Mouse (Mus musculus): ENCODE measurements around the gene Olfr1291-ps1. TPM values are rescaled to one million over a fixed set of nuclear protein-coding genes. Genes with fewer than 3 reads are reported as not detected.

Gene Olfr1291-ps1
- polyA plus RNA-seq (2015; fragmentation: Nextera tagmentation; extraction: Ambion mirVana): not detected in 2 replicates

DNA sequence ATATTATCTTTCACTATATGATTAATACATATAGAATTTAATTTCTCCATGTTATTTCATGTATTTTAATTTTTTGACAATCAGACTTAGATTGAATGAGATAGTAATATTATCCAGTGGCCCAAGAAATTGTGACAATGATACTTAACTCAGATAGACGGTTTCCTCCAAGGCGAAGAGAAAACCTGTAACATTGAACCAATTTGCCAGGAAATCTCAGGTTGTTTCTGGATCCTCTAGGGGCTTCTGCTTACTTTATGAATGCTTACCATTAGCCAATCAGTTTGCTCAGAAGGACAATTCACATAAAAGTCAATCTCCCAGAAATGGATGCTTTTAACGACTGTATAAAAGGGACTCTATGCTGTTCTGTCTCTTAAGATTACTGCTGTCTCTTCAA lies at the start of gene Olfr1291-ps1:
TSS of gene Olfr1291-ps1 (plus strand) at position 301 of the 400 bp plus-strand sequence.
- ATAC-seq (ENCODE audit: extremely low read depth, insufficient number of reproducible peaks, low FRiP score, low TSS enrichment): no peak
- 77% methylated on average over 3 of the region's 3 CpGs for WGBS
- H3K27me3 ChIP-seq (replicated peaks): no peaks in the 10 kb centered on the region

DNA sequence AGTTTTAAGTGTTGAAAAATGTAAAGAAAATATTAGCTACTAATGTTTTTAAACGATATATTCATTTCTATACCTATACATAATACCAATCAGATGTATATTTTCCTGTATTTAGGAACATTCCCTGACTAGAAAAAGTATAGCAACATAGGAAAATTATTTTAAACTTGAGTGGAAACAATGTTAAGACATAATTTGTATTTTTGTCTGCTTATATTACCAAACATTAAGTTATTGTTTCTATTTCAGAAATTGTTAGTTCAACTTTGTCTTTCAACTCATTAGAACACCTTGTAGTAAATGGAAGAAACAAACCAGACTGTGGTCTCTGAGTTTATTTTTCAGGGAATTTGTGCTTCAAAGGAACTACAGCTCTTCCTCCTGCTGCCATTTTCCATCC lies 48.1 kb upstream of the Olfr1291-ps1 start, which contains the start of gene Olfr1287:
TSS of gene Olfr1287 (plus strand) at position 301 of the 400 bp plus-strand sequence.
- no peak for ATAC-seq (ENCODE audit: extremely low read depth, insufficient number of reproducible peaks, low FRiP score, low TSS enrichment)
- Histone ChIP-seq H3K27ac (replicated peaks) (no peak within 1 kb of the TSS), H3K9me3 (no peaks in the 10 kb centered on the region), H3K4me3 (no peak within 1 kb of the TSS), H3K4me2 (no peak within 1 kb of the TSS), H3K4me1 (no peaks in the 10 kb centered on the region), H3K27me3 (replicated peaks) (no peaks in the 10 kb centered on the region), H3K9ac (no peak within 1 kb of the TSS), H3K36me3 (no peaks in the 10 kb centered on the region)
- 65% methylated on average over 1 of the region's 1 CpGs for WGBS

More for the DNA sequence above, at the start of gene Olfr1291-ps1:
- no peak within 1 kb of the TSS for H3K4me3 ChIP-seq
- H3K9ac ChIP-seq: no peak within 1 kb of the TSS
- no peak within 1 kb of the TSS for H3K4me2 ChIP-seq
- H3K36me3 ChIP-seq: no peaks in the 10 kb centered on the region
- no peak within 1 kb of the TSS for H3K27ac ChIP-seq (replicated peaks)
- no peaks in the 10 kb centered on the region for H3K4me1 ChIP-seq
- no peaks in the 10 kb centered on the region for H3K9me3 ChIP-seq

GRCm38 (mm10) chr2:111473801-111474200 lies 23.2 kb upstream of the Olfr1291-ps1 start, which contains the start of gene Olfr1288:
Olfr1288 (plus strand) TSS chr2:111474101.
- Histone ChIP-seq H3K4me3 (no peak within 1 kb of the TSS), H3K27me3 (replicated peaks) (no peaks in the 10 kb centered on the region), H3K9me3 (no peaks in the 10 kb centered on the region), H3K4me2 (no peak within 1 kb of the TSS), H3K9ac (no peak within 1 kb of the TSS), H3K4me1 (no peaks in the 10 kb centered on the region), H3K27ac (replicated peaks) (no peak within 1 kb of the TSS), H3K36me3 (no peaks in the 10 kb centered on the region)
- no peak for ATAC-seq (ENCODE audit: extremely low read depth, insufficient number of reproducible peaks, low FRiP score, low TSS enrichment)
- WGBS: 80% methylated on average over 1 of the region's 1 CpGs

DNA sequence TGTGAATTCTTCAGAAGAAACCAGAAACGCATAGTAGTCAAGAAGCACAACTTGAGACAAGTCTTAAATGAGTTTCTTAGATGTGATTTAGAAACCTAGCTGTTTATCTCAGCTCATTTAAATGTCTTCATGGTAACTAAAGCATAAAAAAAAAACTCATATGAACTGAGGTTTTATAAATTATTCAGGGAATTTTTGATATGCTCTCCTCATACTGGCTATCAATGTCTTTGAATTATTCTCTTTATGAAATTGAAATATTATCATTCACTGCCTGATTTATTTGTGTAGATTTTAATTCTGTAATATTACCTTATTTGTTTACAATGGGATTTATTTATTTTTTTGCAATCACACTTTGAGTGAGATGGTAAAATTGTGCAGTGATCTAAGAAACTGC lies 16.5 kb upstream of the Olfr1291-ps1 start, which contains the start of gene Olfr1289:
TSS of gene Olfr1289 (plus strand) at position 301 of the 400 bp plus-strand sequence.
- Histone ChIP-seq H3K9ac (no peak within 1 kb of the TSS), H3K4me2 (no peak within 1 kb of the TSS), H3K9me3 (no peaks in the 10 kb centered on the region), H3K4me1 (no peaks in the 10 kb centered on the region), H3K4me3 (no peak within 1 kb of the TSS), H3K27ac (replicated peaks) (no peak within 1 kb of the TSS), H3K36me3 (no peaks in the 10 kb centered on the region), H3K27me3 (replicated peaks) (no peaks in the 10 kb centered on the region)
- no peak for ATAC-seq (ENCODE audit: extremely low read depth, insufficient number of reproducible peaks, low FRiP score, low TSS enrichment)
- 66% methylated on average over 1 of the region's 1 CpGs for WGBS

DNA sequence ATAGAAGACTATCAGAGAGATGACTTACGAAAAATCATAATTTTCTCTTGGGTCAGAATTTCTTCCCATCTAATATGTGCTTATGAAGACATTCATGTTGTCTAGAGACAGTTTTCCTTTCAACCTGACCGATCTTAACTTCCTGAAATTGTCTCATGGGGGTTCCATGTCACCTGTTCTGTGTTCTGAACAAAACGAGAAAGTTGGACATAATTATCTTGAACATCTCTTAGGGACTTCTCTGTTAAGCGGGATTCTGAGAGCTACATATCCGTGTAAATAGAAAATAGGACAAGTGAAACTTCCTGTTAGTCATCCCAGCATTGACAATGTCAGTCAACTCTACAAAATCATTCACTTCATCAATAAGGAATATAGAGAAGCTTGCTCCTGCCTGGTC lies 3.3 kb upstream of the Olfr1291-ps1 start, which contains the start of gene Olfr1290:
TSS of gene Olfr1290 (minus strand) at position 101 of the 400 bp plus-strand sequence.
- H3K4me3 ChIP-seq: no peak within 1 kb of the TSS
- no peaks in the 10 kb centered on the region for H3K4me1 ChIP-seq
- H3K27me3 ChIP-seq (replicated peaks): no peaks in the 10 kb centered on the region
- H3K36me3 ChIP-seq: no peaks in the 10 kb centered on the region
- no peak within 1 kb of the TSS for H3K27ac ChIP-seq (replicated peaks)
- H3K4me2 ChIP-seq: no peak within 1 kb of the TSS
- no peak within 1 kb of the TSS for H3K9ac ChIP-seq
- no peak for ATAC-seq (ENCODE audit: extremely low read depth, insufficient number of reproducible peaks, low FRiP score, low TSS enrichment)
- 71% methylated on average over 5 of the region's 5 CpGs for WGBS
- H3K9me3 ChIP-seq: no peaks in the 10 kb centered on the region

GRCm38 (mm10) chr2:111517451-111517850 lies 20.5 kb downstream of the Olfr1291-ps1 start:
- WGBS: 76% methylated on average over 10 of the region's 10 CpGs
- Histone ChIP-seq H3K4me3 (no peak overlapping the region), H3K9me3 (peaks cover 18% of the 10 kb centered on the region), H3K27me3 (replicated peaks) (no peaks in the 10 kb centered on the region), H3K36me3 (no peaks in the 10 kb centered on the region), H3K9ac (no peak overlapping the region), H3K27ac (replicated peaks) (no peak overlapping the region), H3K4me2 (no peak overlapping the region), H3K4me1 (no peaks in the 10 kb centered on the region)
- no peak for ATAC-seq (ENCODE audit: extremely low read depth, insufficient number of reproducible peaks, low FRiP score, low TSS enrichment)

GRCm38 (mm10) chr2:111524903-111525302 lies 27.9 kb downstream of the Olfr1291-ps1 start, which contains the start of gene Olfr1293-ps:
Olfr1293-ps (plus strand) TSS chr2:111525203.
- H3K36me3 ChIP-seq: no peaks in the 10 kb centered on the region
- ATAC-seq (ENCODE audit: extremely low read depth, insufficient number of reproducible peaks, low FRiP score, low TSS enrichment): no peak
- H3K27ac ChIP-seq (replicated peaks): no peak within 1 kb of the TSS
- H3K4me2 ChIP-seq: no peak within 1 kb of the TSS
- peaks cover 6% of the 10 kb centered on the region for H3K9me3 ChIP-seq
- H3K27me3 ChIP-seq (replicated peaks): no peaks in the 10 kb centered on the region
- 64% methylated on average over 1 of the region's 1 CpGs for whole genome bisulfite sequencing
- H3K4me1 ChIP-seq: no peaks in the 10 kb centered on the region
- H3K4me3 ChIP-seq: no peak within 1 kb of the TSS
- no peak within 1 kb of the TSS for H3K9ac ChIP-seq

DNA sequence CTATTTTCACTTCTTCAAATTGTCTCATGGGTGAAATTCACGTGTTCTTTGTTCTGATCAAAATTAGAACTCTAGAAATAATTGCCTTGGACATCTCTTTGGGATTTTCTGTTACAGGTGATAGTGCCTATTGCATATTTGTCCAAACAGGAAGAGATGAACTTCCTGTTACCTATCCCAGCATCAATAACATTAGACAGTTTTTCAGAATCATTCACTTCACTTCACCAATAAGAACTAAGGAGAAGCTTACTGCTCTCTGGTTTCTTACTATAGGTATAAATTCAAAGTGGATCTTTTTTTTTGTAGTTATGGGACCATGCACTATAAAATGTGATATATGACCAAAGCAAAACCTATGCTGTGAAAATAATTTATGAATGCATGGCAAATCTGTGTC lies 43.2 kb downstream of the Olfr1291-ps1 start, which contains the start of gene Olfr1294:
TSS of gene Olfr1294 (minus strand) at position 101 of the 400 bp plus-strand sequence.
- H3K9ac ChIP-seq: no peak within 1 kb of the TSS
- H3K27me3 ChIP-seq (replicated peaks): no peaks in the 10 kb centered on the region
- ATAC-seq (ENCODE audit: extremely low read depth, insufficient number of reproducible peaks, low FRiP score, low TSS enrichment): no peak
- H3K27ac ChIP-seq (replicated peaks): no peak within 1 kb of the TSS
- 36% methylated on average over 1 of the region's 1 CpGs for WGBS
- no peaks in the 10 kb centered on the region for H3K9me3 ChIP-seq
- H3K4me1 ChIP-seq: no peaks in the 10 kb centered on the region
- H3K4me2 ChIP-seq: no peak within 1 kb of the TSS
- H3K36me3 ChIP-seq: no peaks in the 10 kb centered on the region
- H3K4me3 ChIP-seq: no peak within 1 kb of the TSS

Other genes with a start within 250 kb of the Olfr1291-ps1 start
- gene Olfr1276, start 242.7 kb upstream of the Olfr1291-ps1 start, polyA plus RNA-seq (2015; fragmentation: Nextera tagmentation; extraction: Ambion mirVana): not detected in 2 replicates
- not detected in 2 replicates for gene Olfr1277, start 223.1 kb upstream of the Olfr1291-ps1 start, polyA plus RNA-seq (2015; fragmentation: Nextera tagmentation; extraction: Ambion mirVana)
- not detected in 2 replicates for gene Olfr1278, start 207.0 kb upstream of the Olfr1291-ps1 start, polyA plus RNA-seq (2015; fragmentation: Nextera tagmentation; extraction: Ambion mirVana)
- not detected in 2 replicates for gene Olfr1279, start 196.5 kb upstream of the Olfr1291-ps1 start, polyA plus RNA-seq (2015; fragmentation: Nextera tagmentation; extraction: Ambion mirVana)
- not detected in 2 replicates for gene Olfr1280, start 183.2 kb upstream of the Olfr1291-ps1 start, polyA plus RNA-seq (2015; fragmentation: Nextera tagmentation; extraction: Ambion mirVana)
- gene Olfr1281, start 170.7 kb upstream of the Olfr1291-ps1 start, polyA plus RNA-seq (2015; fragmentation: Nextera tagmentation; extraction: Ambion mirVana): not detected in 2 replicates
- not detected in 2 replicates for gene Olfr1282, start 161.1 kb upstream of the Olfr1291-ps1 start, polyA plus RNA-seq (2015; fragmentation: Nextera tagmentation; extraction: Ambion mirVana)
- not detected in 2 replicates for gene Olfr1283, start 130.4 kb upstream of the Olfr1291-ps1 start, polyA plus RNA-seq (2015; fragmentation: Nextera tagmentation; extraction: Ambion mirVana)
- not detected in 2 replicates for gene Olfr1284, start 121.7 kb upstream of the Olfr1291-ps1 start, polyA plus RNA-seq (2015; fragmentation: Nextera tagmentation; extraction: Ambion mirVana)
- gene Olfr1286, start 74.1 kb upstream of the Olfr1291-ps1 start, polyA plus RNA-seq (2015; fragmentation: Nextera tagmentation; extraction: Ambion mirVana): not detected in 2 replicates
- gene Olfr1287, start 48.0 kb upstream of the Olfr1291-ps1 start, polyA plus RNA-seq (2015; fragmentation: Nextera tagmentation; extraction: Ambion mirVana): not detected in 2 replicates
- gene Olfr1288, start 23.1 kb upstream of the Olfr1291-ps1 start, polyA plus RNA-seq (2015; fragmentation: Nextera tagmentation; extraction: Ambion mirVana): not detected in 2 replicates
- gene Olfr1289, start 16.4 kb upstream of the Olfr1291-ps1 start, polyA plus RNA-seq (2015; fragmentation: Nextera tagmentation; extraction: Ambion mirVana): not detected in 2 replicates
- 0.17 TPM in 1 of 2 replicates, not detected in the other for gene Olfr1290, start 3.4 kb upstream of the Olfr1291-ps1 start, polyA plus RNA-seq (2015; fragmentation: Nextera tagmentation; extraction: Ambion mirVana)
- not detected in 2 replicates for gene Olfr1293-ps, start 28.0 kb downstream of the Olfr1291-ps1 start, polyA plus RNA-seq (2015; fragmentation: Nextera tagmentation; extraction: Ambion mirVana)
- not detected in 2 replicates for gene Olfr1294, start 43.1 kb downstream of the Olfr1291-ps1 start, polyA plus RNA-seq (2015; fragmentation: Nextera tagmentation; extraction: Ambion mirVana)
- not detected in 2 replicates for gene Olfr1295, start 72.5 kb downstream of the Olfr1291-ps1 start, polyA plus RNA-seq (2015; fragmentation: Nextera tagmentation; extraction: Ambion mirVana)
- gene Olfr1297, start 129.3 kb downstream of the Olfr1291-ps1 start, polyA plus RNA-seq (2015; fragmentation: Nextera tagmentation; extraction: Ambion mirVana): not detected in 2 replicates
- gene Olfr1298, start 152.0 kb downstream of the Olfr1291-ps1 start, polyA plus RNA-seq (2015; fragmentation: Nextera tagmentation; extraction: Ambion mirVana): not detected in 2 replicates
- gene Olfr1299, start 164.2 kb downstream of the Olfr1291-ps1 start, polyA plus RNA-seq (2015; fragmentation: Nextera tagmentation; extraction: Ambion mirVana): not detected in 2 replicates

Measured in heart, embryonic 13.5 days (tissue).